Mouse (Mus musculus) neural tube, embryonic 15.5 days (tissue): Measurements from ENCODE around the gene Rrnad1. TPM values are rescaled to one million over a fixed set of nuclear protein-coding genes. Genes with fewer than 3 reads are reported as not detected.

Source experiments
- polyA plus RNA-seq: library from polyadenylated mRNA; unstranded; fragments of >200 nt; fragmentation: Nextera tagmentation; extraction: Ambion mirVana; gene quantifications from 2 replicates; pipeline ENCODE4 v1.2.1, GENCODE M21; 2015

Rrnad1 gene
- polyA plus RNA-seq, 1 experiment from 2014 or later: 19.3 TPM

Other genes with a start within 250 kb of the Rrnad1 start
- 0.44 and 1.0 TPM in 2 replicates for gene Lrrc71, start 182.1 kb downstream of the Rrnad1 start, polyA plus RNA-seq
- gene Ntrk1, start 135.6 kb downstream of the Rrnad1 start, polyA plus RNA-seq: 41.2 and 50.1 TPM in 2 replicates
- gene Insrr, start 133.8 kb downstream of the Rrnad1 start, polyA plus RNA-seq: 1.1 and 2.0 TPM in 2 replicates
- gene Pear1, start 106.4 kb downstream of the Rrnad1 start, polyA plus RNA-seq: 9.1 and 13.4 TPM in 2 replicates
- gene Sh2d2a, start 84.0 kb downstream of the Rrnad1 start, polyA plus RNA-seq: 5.0 TPM in 1 of 2 replicates, not detected in the other
- gene Prcc, start 45.1 kb downstream of the Rrnad1 start, polyA plus RNA-seq: 16.2 and 17.5 TPM in 2 replicates
- 137 and 160 TPM in 2 replicates for gene Hdgf, start 24.4 kb downstream of the Rrnad1 start, polyA plus RNA-seq
- gene Mrpl24, start 11.2 kb downstream of the Rrnad1 start, polyA plus RNA-seq: 51.0 and 59.5 TPM in 2 replicates
- 21.6 and 31.7 TPM in 2 replicates for gene Isg20l2, start 403 bp downstream of the Rrnad1 start, polyA plus RNA-seq
- gene Crabp2, start 17.9 kb upstream of the Rrnad1 start, polyA plus RNA-seq: 81.1 and 86.0 TPM in 2 replicates
- 22.5 and 22.8 TPM in 2 replicates for gene Nes, start 40.4 kb upstream of the Rrnad1 start, polyA plus RNA-seq
- 127 and 139 TPM in 2 replicates for gene Bcan, start 69.5 kb upstream of the Rrnad1 start, polyA plus RNA-seq
- gene Hapln2, start 96.9 kb upstream of the Rrnad1 start, polyA plus RNA-seq: 0.34 and 0.90 TPM in 2 replicates
- gene Gpatch4, start 112.4 kb upstream of the Rrnad1 start, polyA plus RNA-seq: 36.6 and 42.6 TPM in 2 replicates
- 155 and 159 TPM in 2 replicates for gene Naxe, start 127.8 kb upstream of the Rrnad1 start, polyA plus RNA-seq
- 0.38 TPM in 1 of 2 replicates, not detected in the other for gene Ttc24, start 147.6 kb upstream of the Rrnad1 start, polyA plus RNA-seq
- 2.8 and 4.9 TPM in 2 replicates for gene Iqgap3, start 151.3 kb upstream of the Rrnad1 start, polyA plus RNA-seq
- 14.3 and 20.3 TPM in 2 replicates for gene Mef2d, start 211.7 kb upstream of the Rrnad1 start, polyA plus RNA-seq